13 mouse cellular contexts compared by ENCODE assay signal in the genomic region with DNA sequence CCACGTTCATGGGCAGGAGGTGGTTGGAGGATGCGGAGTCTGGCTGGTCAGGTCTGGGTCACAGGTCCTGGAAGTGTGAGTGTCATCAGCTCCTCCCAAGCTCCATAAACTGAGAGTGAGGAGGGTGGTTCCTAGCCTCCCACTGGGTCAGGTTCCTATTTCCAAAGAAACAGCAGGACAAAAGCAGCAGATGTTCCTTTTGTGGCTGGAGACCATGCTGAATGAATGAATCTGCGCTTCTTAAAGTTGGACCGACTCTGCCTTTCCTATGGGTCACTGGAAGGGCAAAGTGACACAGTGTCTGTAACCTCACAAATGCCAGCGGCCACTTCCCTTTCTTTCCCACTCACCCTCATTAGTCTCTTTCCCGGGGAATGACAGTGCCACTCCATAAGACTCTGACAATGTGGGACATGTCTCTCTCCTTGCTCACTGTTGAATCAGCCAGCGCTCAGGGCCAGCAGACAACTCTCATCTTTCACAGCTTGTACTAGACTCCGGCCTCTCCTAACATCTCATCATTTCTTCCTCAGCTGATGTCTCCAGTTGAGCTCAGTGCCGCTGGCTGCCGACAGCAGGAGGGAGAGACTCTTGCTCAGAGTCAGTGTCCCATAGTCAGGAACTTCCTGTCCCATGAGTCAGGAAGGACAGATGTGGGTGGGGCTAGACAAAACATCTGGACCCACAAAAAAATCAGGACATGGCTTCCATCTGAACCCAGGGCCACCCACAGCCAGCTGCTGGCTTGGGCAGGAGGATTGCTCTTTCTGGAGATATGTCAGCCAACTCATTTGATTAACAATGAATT. TPM values are rescaled to one million over a fixed set of nuclear protein-coding genes. Genes with fewer than 3 reads are reported as not detected.
DNase-seq lines count a peak whose midpoint lies in the region; ATAC-seq and TF ChIP-seq lines count a peak whose summit lies in the region.
"Had no signal": no experiment of that assay in that cellular context is flagged by ENCODE, and none has a peak within 500 bp of the region (broad histone marks: within the 10 kb centered on the region; RNA-seq: fewer than 3 reads in every experiment).

No protein-coding gene starts in this region.

- no peaks in the 10 kb centered on the region for H3K27me3 ChIP-seq in heart, embryonic 10.5 days (ENCODE audit: insufficient read depth, poor library complexity, severe bottlenecking)
- H3K27me3 ChIP-seq in embryonic facial prominence, embryonic 10.5 days (replicated peaks; ENCODE audit: low read depth, poor library complexity, severe bottlenecking): peaks cover 9% of the 10 kb centered on the region
- H3K27me3 ChIP-seq in kidney, postnatal 0 days (ENCODE audit: insufficient read depth, low read length): no peaks in the 10 kb centered on the region
- H3K27me3 ChIP-seq: CH12.LX; neural tube, embryonic 13.5 days had no signal

- no peak overlapping the region for H3K9ac ChIP-seq in kidney, postnatal 0 days (ENCODE audit: low read depth, low read length)
- H3K9ac ChIP-seq: neural tube, embryonic 13.5 days had no signal

- peak; percentile 96 for DNase-seq in heart, adult 11 months
- DNase-seq in heart, embryonic 10.5 days (ENCODE audit: low spot score): no peak
- peak; percentile 15 for DNase-seq in embryonic facial prominence, embryonic 10.5 days (ENCODE audit: low spot score)
- DNase-seq in kidney, postnatal 0 days (ENCODE audit: low spot score): peak; percentile 59
- DNase-seq in retina, embryonic 14.5 days (ENCODE audit: low spot score): peak; percentile 59
- no peak for DNase-seq in ovary, postnatal 14 days (ENCODE audit: low spot score)
- DNase-seq in testis, postnatal 14 days (ENCODE audit: low spot score): no peak
- no peak for DNase-seq in left cerebral cortex, adult 18-20 months (ENCODE audit: low spot score in 2 of 2)

- 50% methylated on average over 10 of the region's 10 CpGs for WGBS in heart, embryonic 10.5 days
- WGBS in embryonic facial prominence, embryonic 10.5 days: 45% methylated on average over 10 of the region's 10 CpGs
- 14% methylated on average over 10 of the region's 10 CpGs for WGBS in kidney, postnatal 0 days

- H3K4me2 ChIP-seq in kidney, postnatal 0 days (ENCODE audit: low read length): peak overlapping the region; percentile 23; the same call in 1 of the 2 replicates
- H3K4me2 ChIP-seq: liver, embryonic 11.5 days; neural tube, embryonic 13.5 days had no signal

- no peak overlapping the region for H3K27ac ChIP-seq in heart, embryonic 10.5 days
- no peak overlapping the region for H3K27ac ChIP-seq in embryonic facial prominence, embryonic 10.5 days (replicated peaks)
- H3K27ac ChIP-seq in kidney, postnatal 0 days: 0 out of 2 replicates have a peak overlapping the region, but pooled peaks have one; percentile 5
- H3K27ac ChIP-seq: neural tube, embryonic 13.5 days had no signal

- H3K9me3 ChIP-seq in heart, embryonic 10.5 days: no peaks in the 10 kb centered on the region
- no peaks in the 10 kb centered on the region for H3K9me3 ChIP-seq in embryonic facial prominence, embryonic 10.5 days
- H3K9me3 ChIP-seq in kidney, postnatal 0 days (replicated peaks; ENCODE audit: low read length): no peaks in the 10 kb centered on the region
- H3K9me3 ChIP-seq: neural tube, embryonic 13.5 days had no signal

- H3K4me1 ChIP-seq in heart, embryonic 10.5 days: peaks cover 6% of the 10 kb centered on the region; the same call in 1 of the 2 replicates
- peaks cover 14% of the 10 kb centered on the region for H3K4me1 ChIP-seq in embryonic facial prominence, embryonic 10.5 days
- H3K4me1 ChIP-seq in kidney, postnatal 0 days (replicated peaks; ENCODE audit: insufficient read depth, low read length): no peaks in the 10 kb centered on the region

- no peaks in the 10 kb centered on the region for H3K36me3 ChIP-seq in heart, embryonic 10.5 days
- H3K36me3 ChIP-seq in embryonic facial prominence, embryonic 10.5 days (replicated peaks): no peaks in the 10 kb centered on the region
- no peaks in the 10 kb centered on the region for H3K36me3 ChIP-seq in kidney, postnatal 0 days (ENCODE audit: insufficient read depth, low read length)
- H3K36me3 ChIP-seq: neural tube, embryonic 13.5 days had no signal

- TF ChIP-seq CTCF in kidney, postnatal 0 days (IDR thresholded peaks at IDR 0.05; ENCODE audit: low read depth): no peak

- H3K4me3 ChIP-seq in heart, embryonic 10.5 days: no peak overlapping the region
- no peak overlapping the region for H3K4me3 ChIP-seq in embryonic facial prominence, embryonic 10.5 days
- H3K4me3 ChIP-seq in kidney, postnatal 0 days (replicated peaks; ENCODE audit: low read depth, low read length): no peak overlapping the region
- H3K4me3 ChIP-seq: erythroblast, embryonic 14.5 days; neural tube, embryonic 13.5 days had no signal

- ATAC-seq in kidney, postnatal 0 days (replicated peaks; ENCODE audit: low FRiP score, low read depth): 0 out of 2 replicates have a peak, but pooled peaks have one; percentile 57

RNA-seq across cellular contexts. Expression of a gene that starts 58.4 kb away (rescaled TPM):
- 0.06 TPM in 1 of 2 replicates, not detected in the other for polyA plus RNA-seq in heart, embryonic 10.5 days (2016; fragmentation: Nextera tagmentation; extraction: Ambion mirVana)
- polyA plus RNA-seq in embryonic facial prominence, embryonic 10.5 days (2016; fragmentation: Nextera tagmentation; extraction: Ambion mirVana): 0.05 TPM in 1 of 2 replicates, not detected in the other
- polyA plus RNA-seq in kidney, postnatal 0 days (2015; fragmentation: Nextera tagmentation; extraction: Ambion mirVana): not detected in 2 replicates
- under 1 TPM; 0.07 to 0.09 TPM for total RNA-seq in left cerebral cortex, adult 18-20 months (2021)
- polyA plus RNA-seq: erythroblast, embryonic 14.5 days; intestine, embryonic 14.5 days; liver, embryonic 11.5 days; neural tube, embryonic 13.5 days had no signal

Comparison
In these comparisons a context has a peak if more than half of its experiments do, and no peak if none do; other contexts are left out.
1. DNase-seq: peak in heart, adult 11 months (single experiment), embryonic facial prominence, embryonic 10.5 days (single experiment), kidney, postnatal 0 days (single experiment) and retina, embryonic 14.5 days (single experiment); none in heart, embryonic 10.5 days (single experiment), ovary, postnatal 14 days (single experiment), testis, postnatal 14 days (single experiment) and left cerebral cortex, adult 18-20 months (0 of 2).